Mouse (Mus musculus): ENCODE measurements around the gene Ccdc60. TPM values are rescaled to one million over a fixed set of nuclear protein-coding genes. Genes with fewer than 3 reads are reported as not detected.

The Ccdc60 gene
- polyA plus RNA-seq, 1 experiment from 2014 or later, result 1.9 TPM

- peak overlapping the region; percentile 11; the same call in 1 of the 2 replicates for H3K4me3 ChIP-seq (ENCODE audit: low read depth, low read length)
Observed at GRCm38 (mm10) chr5:116231841-116232643, 56.7 kb downstream of the Ccdc60 start.

GRCm38 (mm10) chr5:116228414-116228813 is 60.4 kb downstream of the Ccdc60 start:
- Histone ChIP-seq H3K4me2 (ENCODE audit: low read depth, low read length) (no peak overlapping the region), H3K27ac (replicated peaks; ENCODE audit: low read depth, low read length) (no peak overlapping the region), H3K9me3 (ENCODE audit: control insufficient read depth, low read length) (no peaks in the 10 kb centered on the region), H3K36me3 (ENCODE audit: control insufficient read depth, insufficient read depth, low read length) (no peaks in the 10 kb centered on the region), H3K27me3 (replicated peaks; ENCODE audit: control insufficient read depth, insufficient read depth, low read length) (no peaks in the 10 kb centered on the region), H3K9ac (ENCODE audit: low read depth, low read length) (no peak overlapping the region), H3K4me1 (ENCODE audit: control insufficient read depth, insufficient read depth, low read length) (peaks cover 7% of the 10 kb centered on the region), H3K4me3 (ENCODE audit: low read depth, low read length) (no peak overlapping the region)
- ATAC-seq (ENCODE audit: low read depth), result no peak
- 77% methylated on average over 6 of the region's 6 CpGs for WGBS
- no peak for DNase-seq (ENCODE audit: low spot score)

More at GRCm38 (mm10) chr5:116231841-116232643, 56.7 kb downstream of the Ccdc60 start:
- H3K27ac ChIP-seq (replicated peaks; ENCODE audit: low read depth, low read length), result no peak overlapping the region
- no peak overlapping the region for H3K9ac ChIP-seq (ENCODE audit: low read depth, low read length)
- no peaks in the 10 kb centered on the region for H3K9me3 ChIP-seq (ENCODE audit: control insufficient read depth, low read length)
- H3K4me2 ChIP-seq (ENCODE audit: low read depth, low read length), result peak overlapping the region; percentile 41
- H3K4me1 ChIP-seq (ENCODE audit: control insufficient read depth, insufficient read depth, low read length), result peaks cover 7% of the 10 kb centered on the region
- ATAC-seq (ENCODE audit: low read depth), result peak; percentile 37; the same call in 1 of the 2 replicates
- WGBS, result 14% methylated on average over 19 of the region's 19 CpGs
- no peaks in the 10 kb centered on the region for H3K27me3 ChIP-seq (replicated peaks; ENCODE audit: control insufficient read depth, insufficient read depth, low read length)
- peak; percentile 86 for DNase-seq (ENCODE audit: low spot score)
- no peaks in the 10 kb centered on the region for H3K36me3 ChIP-seq (ENCODE audit: control insufficient read depth, insufficient read depth, low read length)

- no peaks in the 10 kb centered on the region for H3K36me3 ChIP-seq (ENCODE audit: control insufficient read depth, insufficient read depth, low read length)
- H3K4me3 ChIP-seq (ENCODE audit: low read depth, low read length), result no peak overlapping the region
- no peak overlapping the region for H3K27ac ChIP-seq (replicated peaks; ENCODE audit: low read depth, low read length)
- DNase-seq (ENCODE audit: low spot score), result no peak
- no peaks in the 10 kb centered on the region for H3K27me3 ChIP-seq (replicated peaks; ENCODE audit: control insufficient read depth, insufficient read depth, low read length)
- H3K4me2 ChIP-seq (ENCODE audit: low read depth, low read length), result no peak overlapping the region
- no peak for ATAC-seq (ENCODE audit: low read depth)
- WGBS, result 69% methylated on average over 6 of the region's 6 CpGs
- H3K4me1 ChIP-seq (ENCODE audit: control insufficient read depth, insufficient read depth, low read length), result no peaks in the 10 kb centered on the region
- H3K9ac ChIP-seq (ENCODE audit: low read depth, low read length), result no peak overlapping the region
- no peaks in the 10 kb centered on the region for H3K9me3 ChIP-seq (ENCODE audit: control insufficient read depth, low read length)
Observed at GRCm38 (mm10) chr5:116224023-116224422, 64.8 kb downstream of the Ccdc60 start.

- Histone ChIP-seq H3K4me1 (ENCODE audit: control insufficient read depth, insufficient read depth, low read length) (no peaks in the 10 kb centered on the region), H3K9me3 (ENCODE audit: control insufficient read depth, low read length) (no peaks in the 10 kb centered on the region), H3K4me2 (ENCODE audit: low read depth, low read length) (no peak overlapping the region), H3K9ac (ENCODE audit: low read depth, low read length) (no peak overlapping the region), H3K27me3 (replicated peaks; ENCODE audit: control insufficient read depth, insufficient read depth, low read length) (no peaks in the 10 kb centered on the region), H3K4me3 (ENCODE audit: low read depth, low read length) (no peak overlapping the region), H3K36me3 (ENCODE audit: control insufficient read depth, insufficient read depth, low read length) (no peaks in the 10 kb centered on the region), H3K27ac (replicated peaks; ENCODE audit: low read depth, low read length) (no peak overlapping the region)
- ATAC-seq (ENCODE audit: low read depth) (no peak), DNase-seq (ENCODE audit: low spot score) (no peak)
- 100% methylated on average over 3 of the region's 3 CpGs for WGBS
Observed at GRCm38 (mm10) chr5:116221916-116222315, 66.9 kb downstream of the Ccdc60 start.

- no peak overlapping the region for H3K4me3 ChIP-seq (ENCODE audit: low read depth, low read length)
- no peak overlapping the region for H3K27ac ChIP-seq (replicated peaks; ENCODE audit: low read depth, low read length)
- H3K36me3 ChIP-seq (ENCODE audit: control insufficient read depth, insufficient read depth, low read length), result no peaks in the 10 kb centered on the region
- no peak overlapping the region for H3K4me2 ChIP-seq (ENCODE audit: low read depth, low read length)
- no peaks in the 10 kb centered on the region for H3K27me3 ChIP-seq (replicated peaks; ENCODE audit: control insufficient read depth, insufficient read depth, low read length)
- WGBS, result 72% methylated on average over 7 of the region's 7 CpGs
- DNase-seq (ENCODE audit: low spot score) (no peak), ATAC-seq (ENCODE audit: low read depth) (no peak)
- H3K9me3 ChIP-seq (ENCODE audit: control insufficient read depth, low read length), result no peaks in the 10 kb centered on the region
- no peak overlapping the region for H3K9ac ChIP-seq (ENCODE audit: low read depth, low read length)
- no peaks in the 10 kb centered on the region for H3K4me1 ChIP-seq (ENCODE audit: control insufficient read depth, insufficient read depth, low read length)
Observed at GRCm38 (mm10) chr5:116219288-116219687, 69.5 kb downstream of the Ccdc60 start.

GRCm38 (mm10) chr5:116212706-116213105 is 76.1 kb downstream of the Ccdc60 start:
- ATAC-seq (ENCODE audit: low read depth) (no peak), DNase-seq (ENCODE audit: low spot score) (no peak)
- Histone ChIP-seq H3K27me3 (replicated peaks; ENCODE audit: control insufficient read depth, insufficient read depth, low read length) (no peaks in the 10 kb centered on the region), H3K36me3 (ENCODE audit: control insufficient read depth, insufficient read depth, low read length) (no peaks in the 10 kb centered on the region), H3K4me1 (ENCODE audit: control insufficient read depth, insufficient read depth, low read length) (no peaks in the 10 kb centered on the region), H3K27ac (replicated peaks; ENCODE audit: low read depth, low read length) (no peak overlapping the region), H3K9ac (ENCODE audit: low read depth, low read length) (no peak overlapping the region), H3K9me3 (ENCODE audit: control insufficient read depth, low read length) (no peaks in the 10 kb centered on the region), H3K4me3 (ENCODE audit: low read depth, low read length) (no peak overlapping the region), H3K4me2 (ENCODE audit: low read depth, low read length) (no peak overlapping the region)
- WGBS, result 62% methylated on average over 5 of the region's 5 CpGs

GRCm38 (mm10) chr5:116209378-116210091 is 79.2 kb downstream of the Ccdc60 start:
- H3K36me3 ChIP-seq (ENCODE audit: control insufficient read depth, insufficient read depth, low read length), result no peaks in the 10 kb centered on the region
- no peaks in the 10 kb centered on the region for H3K4me1 ChIP-seq (ENCODE audit: control insufficient read depth, insufficient read depth, low read length)
- ATAC-seq (ENCODE audit: low read depth), result peak; percentile 32; the same call in 1 of the 2 replicates
- H3K4me2 ChIP-seq (ENCODE audit: low read depth, low read length), result no peak overlapping the region
- no peak for DNase-seq (ENCODE audit: low spot score)
- H3K27me3 ChIP-seq (replicated peaks; ENCODE audit: control insufficient read depth, insufficient read depth, low read length), result no peaks in the 10 kb centered on the region
- WGBS, result 54% methylated on average over 10 of the region's 11 CpGs
- no peak overlapping the region for H3K4me3 ChIP-seq (ENCODE audit: low read depth, low read length)
- H3K27ac ChIP-seq (replicated peaks; ENCODE audit: low read depth, low read length), result no peak overlapping the region
- no peak overlapping the region for H3K9ac ChIP-seq (ENCODE audit: low read depth, low read length)
- no peaks in the 10 kb centered on the region for H3K9me3 ChIP-seq (ENCODE audit: control insufficient read depth, low read length)

GRCm38 (mm10) chr5:116208741-116209368 is 79.9 kb downstream of the Ccdc60 start:
- ATAC-seq (ENCODE audit: low read depth) (peak; percentile 87), DNase-seq (ENCODE audit: low spot score) (peak; percentile 84)
- no peak overlapping the region for H3K27ac ChIP-seq (replicated peaks; ENCODE audit: low read depth, low read length)
- H3K9me3 ChIP-seq (ENCODE audit: control insufficient read depth, low read length), result no peaks in the 10 kb centered on the region
- 38% methylated on average over 16 of the region's 16 CpGs for WGBS
- no peaks in the 10 kb centered on the region for H3K27me3 ChIP-seq (replicated peaks; ENCODE audit: control insufficient read depth, insufficient read depth, low read length)
- H3K4me1 ChIP-seq (ENCODE audit: control insufficient read depth, insufficient read depth, low read length), result no peaks in the 10 kb centered on the region
- H3K4me2 ChIP-seq (ENCODE audit: low read depth, low read length), result no peak overlapping the region
- H3K4me3 ChIP-seq (ENCODE audit: low read depth, low read length), result no peak overlapping the region
- no peaks in the 10 kb centered on the region for H3K36me3 ChIP-seq (ENCODE audit: control insufficient read depth, insufficient read depth, low read length)
- no peak overlapping the region for H3K9ac ChIP-seq (ENCODE audit: low read depth, low read length)

Measured in embryonic facial prominence, embryonic 14.5 days (tissue).